Mouse (Mus musculus) adrenal gland, adult (tissue): ENCODE results near the gene Tas2r121.
A peak's percentile ranks its signal among the peaks of the same experiment; 100 is the strongest.

Source experiments
- DNase-seq, 2 experiments: peaks; one replicate each; pipeline ENCODE4 v3.0.0; 2022 to 2023; ENCODE audit warnings: low spot score in 1 of 2; ENCODE audit not compliant: inconsistent age in 2 of 2

Tas2r121 gene

GRCm38 (mm10) chr6:132700907-132701306, at the start of gene Tas2r121:
TSS of gene Tas2r121 (minus strand) at chr6:132701007.
- DNase-seq, result no peak

- DNase-seq, result peak; percentile 32 to 54
Observed at GRCm38 (mm10) chr6:132750206-132750605, 49.4 kb upstream of the Tas2r121 start.

- DNase-seq, result no peak
Observed at GRCm38 (mm10) chr6:132737935-132738334, 37.1 kb upstream of the Tas2r121 start, which contains the start of gene Tas2r115. TSS of gene Tas2r115 (minus strand) at chr6:132738035.

- no peak for DNase-seq
Observed at GRCm38 (mm10) chr6:132711828-132712227, 11.0 kb upstream of the Tas2r121 start, which contains the start of gene Tas2r122. TSS of gene Tas2r122 (minus strand) at chr6:132711928.

- peak; percentile 37 to 80 for DNase-seq
Observed at GRCm38 (mm10) chr6:132691596-132691995, 9.2 kb downstream of the Tas2r121 start.

GRCm38 (mm10) chr6:132656653-132657052, 44.2 kb downstream of the Tas2r121 start, which contains the start of gene Tas2r120:
TSS of gene Tas2r120 (plus strand) at chr6:132656953.
- no peak for DNase-seq

- DNase-seq, result no peak
Observed at GRCm38 (mm10) chr6:132651426-132651825, 49.4 kb downstream of the Tas2r121 start, which contains the start of gene A630073D07Rik. TSS of gene A630073D07Rik (minus strand) at chr6:132651526.
